Mouse (Mus musculus) intestine, postnatal 0 days (tissue): Measurements from ENCODE around the gene Por. TPM values are rescaled to one million over a fixed set of nuclear protein-coding genes. Genes with fewer than 3 reads are reported as not detected.

Source experiments
- ATAC-seq: fragments of 200-750 bp; cut with Nextera tagmentation; 2 replicates; pipeline ENCODE4 v1.8.0; 2017; ENCODE audit warnings: mild to moderate bottlenecking, moderate TSS enrichment, moderate library complexity
- H3K27ac ChIP-seq: fragments of 300-500 bp; sonication (generic); 2 replicates; pipeline ENCODE4 v1.5.1; 2014; ENCODE audit warnings: mild to moderate bottlenecking, low read depth, low read length, moderate library complexity
- H3K27me3 ChIP-seq: fragments of 300-500 bp; sonication (generic); replicated peaks from 2 replicates; pipeline ENCODE4 v1.6.1; 2014; ENCODE audit warnings: low read length, mixed read lengths; ENCODE audit not compliant: control insufficient read depth, insufficient read depth
- H3K36me3 ChIP-seq: fragments of 300-500 bp; sonication (generic); 2 replicates; pipeline ENCODE4 v1.6.1; 2014; ENCODE audit warnings: mild to moderate bottlenecking, moderate library complexity; ENCODE audit not compliant: control insufficient read depth, insufficient read depth
- H3K4me1 ChIP-seq: fragments of 300-500 bp; sonication (generic); replicated peaks from 2 replicates; pipeline ENCODE4 v1.6.1; 2014; ENCODE audit warnings: antibody characterized with exemption, low read length, mixed read lengths; ENCODE audit not compliant: control insufficient read depth, insufficient read depth
- H3K4me2 ChIP-seq: fragments of 300-500 bp; sonication (generic); replicated peaks from 2 replicates; pipeline ENCODE4 v1.6.1; 2014; ENCODE audit warnings: low read depth, mild to moderate bottlenecking, moderate library complexity
- H3K4me3 ChIP-seq: fragments of 300-500 bp; sonication (generic); 2 replicates; pipeline ENCODE4 v1.5.1; 2014; ENCODE audit warnings: low read depth, low read length
- H3K9ac ChIP-seq: fragments of 300-500 bp; sonication (generic); 2 replicates; pipeline ENCODE4 v1.6.1; 2014; ENCODE audit warnings: mild to moderate bottlenecking, low read depth, low read length
- H3K9me3 ChIP-seq: fragments of 300-500 bp; sonication (generic); 2 replicates; pipeline ENCODE4 v1.6.1; 2016; ENCODE audit warnings: mixed run types; ENCODE audit not compliant: control insufficient read depth
- CTCF ChIP-seq: sonication (generic); IDR thresholded peaks from 2 replicates; pipeline ENCODE4 v1.5.1; 2016; ENCODE audit warnings: low read depth, mild to moderate bottlenecking, control low read depth, antibody characterized with exemption, moderate library complexity
- WGBS: fragments of 180-500 bp; shearing (Covaris S2); extraction: QIAGEN DNeasy Blood & Tissue Kit; methylation state at CpG from one replicate; pipeline ENCODE4 v1.1.7; 2014; 5-methylcytosine and 5-hydroxymethylcytosine counted together
- polyA plus RNA-seq: library from polyadenylated mRNA; unstranded; fragments of >200 nt; fragmentation: Nextera tagmentation; extraction: Ambion mirVana; gene quantifications from 2 replicates; pipeline ENCODE4 v1.2.1, GENCODE M21; 2015

The Por gene
- 82.3 and 91.7 TPM in 2 replicates for polyA plus RNA-seq

- H3K4me3 ChIP-seq, result no peak within 1 kb of the TSS
- no peaks in the 10 kb centered on the region for H3K36me3 ChIP-seq
- H3K9ac ChIP-seq, result no peak within 1 kb of the TSS
- ATAC-seq, result peak; percentile 68
- H3K27ac ChIP-seq, result no peak within 1 kb of the TSS
- H3K27me3 ChIP-seq, result no peaks in the 10 kb centered on the region
- H3K9me3 ChIP-seq, result no peaks in the 10 kb centered on the region
- peaks cover 9% of the 10 kb centered on the region for H3K4me1 ChIP-seq
- TF ChIP-seq CTCF, result no peak
- peak within 1 kb of the TSS; percentile 32 for H3K4me2 ChIP-seq
- 19% methylated on average over 9 of the region's 9 CpGs for WGBS
Measured at GRCm38 (mm10) chr5:135669741-135670275, at the start of gene Por. Gene Por (plus strand): TSS chr5:135670033.

- TF ChIP-seq CTCF, result no peak
- H3K4me1 ChIP-seq, result no peaks in the 10 kb centered on the region
- H3K4me2 ChIP-seq, result no peak overlapping the region
- no peak overlapping the region for H3K4me3 ChIP-seq
- WGBS, result 83% methylated on average over 9 of the region's 9 CpGs
- no peak overlapping the region for H3K27ac ChIP-seq
- H3K36me3 ChIP-seq, result no peaks in the 10 kb centered on the region
- H3K9ac ChIP-seq, result no peak overlapping the region
- no peaks in the 10 kb centered on the region for H3K9me3 ChIP-seq
- no peaks in the 10 kb centered on the region for H3K27me3 ChIP-seq
- no peak for ATAC-seq
Measured at GRCm38 (mm10) chr5:135620526-135620925, 49.3 kb upstream of the Por start.

GRCm38 (mm10) chr5:135621725-135622124, 48.1 kb upstream of the Por start:
- 76% methylated on average over 10 of the region's 10 CpGs for WGBS
- ATAC-seq, result no peak
- Histone ChIP-seq H3K36me3 (no peaks in the 10 kb centered on the region), H3K27me3 (no peaks in the 10 kb centered on the region), H3K9ac (no peak overlapping the region), H3K4me3 (no peak overlapping the region), H3K27ac (no peak overlapping the region), H3K4me2 (no peak overlapping the region), H3K4me1 (no peaks in the 10 kb centered on the region), H3K9me3 (no peaks in the 10 kb centered on the region)
- TF ChIP-seq CTCF, result no peak

- Histone ChIP-seq H3K9me3 (no peaks in the 10 kb centered on the region), H3K9ac (no peak overlapping the region), H3K4me2 (no peak overlapping the region), H3K4me3 (no peak overlapping the region), H3K27ac (no peak overlapping the region), H3K36me3 (no peaks in the 10 kb centered on the region), H3K4me1 (no peaks in the 10 kb centered on the region), H3K27me3 (no peaks in the 10 kb centered on the region)
- no peak for ATAC-seq
- no peak for TF ChIP-seq CTCF
- WGBS, result 83% methylated on average over 18 of the region's 18 CpGs
Measured at GRCm38 (mm10) chr5:135623006-135623563, 46.7 kb upstream of the Por start.

GRCm38 (mm10) chr5:135628916-135629315, 40.9 kb upstream of the Por start:
- Histone ChIP-seq H3K4me2 (no peak overlapping the region), H3K27ac (no peak overlapping the region), H3K27me3 (no peaks in the 10 kb centered on the region), H3K4me3 (no peak overlapping the region), H3K4me1 (no peaks in the 10 kb centered on the region), H3K9me3 (no peaks in the 10 kb centered on the region), H3K9ac (no peak overlapping the region), H3K36me3 (no peaks in the 10 kb centered on the region)
- TF ChIP-seq CTCF, result no peak
- WGBS, result 58% methylated on average over 10 of the region's 10 CpGs
- ATAC-seq, result no peak

GRCm38 (mm10) chr5:135629401-135629800, 40.4 kb upstream of the Por start:
- Histone ChIP-seq H3K4me2 (no peak overlapping the region), H3K27me3 (no peaks in the 10 kb centered on the region), H3K4me1 (no peaks in the 10 kb centered on the region), H3K36me3 (no peaks in the 10 kb centered on the region), H3K4me3 (no peak overlapping the region), H3K9me3 (no peaks in the 10 kb centered on the region), H3K9ac (no peak overlapping the region), H3K27ac (no peak overlapping the region)
- no peak for TF ChIP-seq CTCF
- 89% methylated on average over 3 of the region's 3 CpGs for WGBS
- no peak for ATAC-seq
